Mouse (Mus musculus): ENCODE data around the gene Fut1. TPM values are rescaled to one million over a fixed set of nuclear protein-coding genes. Genes with fewer than 3 reads are reported as not detected.

Gene Fut1
- polyA plus RNA-seq (2012; rRNA removed): 0.17 and 0.24 TPM in 2 replicates

DNA sequence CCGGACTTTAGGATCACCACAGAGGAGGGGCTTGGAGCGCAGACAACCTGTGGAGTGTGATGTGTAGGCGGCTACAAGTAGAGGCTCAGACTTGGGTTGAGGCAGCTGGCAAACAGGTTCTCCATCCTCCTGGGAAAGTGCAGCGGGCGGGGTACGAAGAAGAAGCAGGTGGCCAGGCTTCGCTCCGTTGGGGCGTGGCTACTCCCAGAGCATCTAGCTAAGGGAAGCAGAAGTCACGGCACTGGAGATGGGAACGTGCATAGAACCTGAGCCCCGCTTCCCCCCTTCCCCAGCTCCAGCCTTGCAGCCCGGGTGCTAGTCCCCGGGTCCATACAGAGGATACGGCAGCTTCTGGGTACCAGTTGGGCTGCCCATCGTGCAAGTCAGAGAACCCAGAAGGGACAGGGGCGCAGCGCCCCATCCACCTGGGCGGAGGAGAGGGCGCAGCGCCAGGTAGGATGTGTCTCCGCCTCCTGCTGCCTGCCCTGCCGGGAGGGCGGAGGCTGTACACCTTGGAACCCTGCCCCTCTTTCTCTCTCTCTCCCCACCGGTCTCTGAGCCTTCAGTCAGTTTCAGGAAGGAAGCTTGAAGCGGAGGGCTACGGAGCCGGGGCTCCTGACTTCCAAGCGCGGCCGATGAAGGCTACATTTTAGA, at the start of gene Fut1:
Fut1 (plus strand) TSS at position 248 of the 654 bp plus-strand sequence.

DNA sequence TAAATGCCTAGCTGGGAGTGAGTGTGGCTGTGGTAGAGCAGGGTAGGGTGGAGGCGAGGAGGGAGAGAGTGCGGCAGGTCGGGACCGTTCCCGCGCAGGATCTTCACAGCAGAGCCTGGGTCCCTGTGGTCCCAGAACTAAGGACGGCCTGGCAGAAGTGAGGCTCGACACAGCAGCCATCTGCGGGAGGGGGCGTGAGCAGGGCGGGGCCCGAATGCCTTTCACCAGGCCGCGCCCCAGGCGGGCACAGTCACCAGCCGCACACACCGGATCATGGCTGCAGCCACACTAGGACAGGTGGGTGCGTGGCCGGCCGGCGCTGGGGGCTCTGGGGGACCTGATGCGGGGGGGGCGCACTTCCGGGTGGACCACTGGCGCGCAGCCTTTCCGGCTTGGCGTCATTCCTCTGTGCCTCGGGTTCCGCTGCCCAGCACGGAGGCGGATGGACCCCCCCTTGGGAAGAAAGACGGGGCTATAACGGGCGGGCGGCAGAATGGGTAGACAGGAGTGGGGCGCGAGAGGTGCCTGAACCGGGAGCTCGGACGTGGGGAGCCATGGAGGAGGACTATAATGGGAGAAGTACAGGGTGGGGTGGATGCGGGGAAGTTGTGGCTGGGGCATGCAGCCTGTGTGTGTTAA, 46.9 kb upstream of the Fut1 start, which contains the start of gene Bcat2:
Bcat2 (plus strand) TSS at position 51 of the 639 bp plus-strand sequence.

DNA sequence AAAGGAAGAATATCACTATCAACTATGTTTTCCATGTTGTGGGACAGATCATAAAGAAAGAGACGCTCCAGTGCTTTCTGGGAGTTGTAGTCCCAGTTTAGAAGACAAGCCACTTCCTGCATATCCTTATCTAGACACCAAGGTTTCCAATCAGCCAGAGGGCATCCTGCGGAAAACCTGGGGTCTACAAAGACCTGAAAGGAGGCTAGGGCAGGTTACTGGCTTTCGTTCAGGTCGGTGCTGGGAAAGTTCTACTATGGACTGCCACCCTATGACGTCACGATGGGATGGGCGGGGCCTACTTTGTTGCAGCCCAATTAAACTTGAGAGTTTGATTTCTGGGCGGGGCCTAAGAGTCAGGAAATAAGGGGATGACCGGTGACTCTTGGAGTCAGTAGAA, 4.4 kb downstream of the Fut1 start, which contains the start of gene Izumo1:
Izumo1 (plus strand) TSS at position 369 of the 400 bp plus-strand sequence.

DNA sequence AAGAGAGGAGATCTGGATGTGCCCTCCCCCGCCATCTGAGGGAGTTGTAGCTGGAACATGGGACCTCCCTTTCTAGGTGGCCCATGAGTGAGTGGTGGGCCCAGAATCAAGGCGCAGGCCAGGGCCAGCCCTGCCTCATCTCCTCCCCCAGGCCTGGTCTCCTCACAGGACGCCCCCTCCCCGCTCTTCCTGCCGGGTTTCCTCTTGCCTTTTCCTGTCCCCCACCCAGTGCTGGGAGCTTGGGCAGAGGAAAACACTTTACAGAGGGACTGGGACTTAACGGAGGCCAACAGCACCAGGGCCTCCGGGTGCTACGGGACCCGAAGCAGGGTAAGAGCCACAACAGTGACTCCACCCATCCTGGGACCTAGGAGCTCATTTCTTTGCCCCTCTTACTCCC, 10.2 kb downstream of the Fut1 start, which contains the start of gene Rasip1:
Rasip1 (plus strand) TSS at position 228 of the 400 bp plus-strand sequence.

DNA sequence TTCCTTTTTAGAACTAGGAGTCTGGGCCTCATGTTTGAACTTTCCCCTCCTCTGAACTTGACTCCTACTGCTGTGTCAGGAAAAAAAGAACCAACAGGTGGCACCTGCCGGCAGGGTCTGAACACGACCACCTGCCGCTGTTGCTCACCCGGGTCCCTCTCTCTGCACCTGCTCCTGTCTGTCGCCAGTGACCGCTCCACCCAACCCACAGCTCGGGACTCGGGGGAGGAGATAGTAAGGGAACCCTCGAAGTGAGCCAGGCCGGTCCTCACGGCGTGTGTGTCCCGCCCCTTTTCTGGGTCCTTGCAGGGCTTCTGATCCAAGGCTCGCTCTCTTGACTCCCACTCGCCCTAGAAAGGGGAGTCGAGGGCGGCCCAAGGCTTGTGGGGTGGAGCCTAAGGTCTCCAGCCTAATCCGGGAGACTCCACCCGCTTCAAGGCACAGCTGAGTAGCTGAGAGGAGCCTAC, 22.5 kb downstream of the Fut1 start, which contains the start of gene Mamstr:
Mamstr (plus strand) TSS at position 417 of the 467 bp plus-strand sequence.

DNA sequence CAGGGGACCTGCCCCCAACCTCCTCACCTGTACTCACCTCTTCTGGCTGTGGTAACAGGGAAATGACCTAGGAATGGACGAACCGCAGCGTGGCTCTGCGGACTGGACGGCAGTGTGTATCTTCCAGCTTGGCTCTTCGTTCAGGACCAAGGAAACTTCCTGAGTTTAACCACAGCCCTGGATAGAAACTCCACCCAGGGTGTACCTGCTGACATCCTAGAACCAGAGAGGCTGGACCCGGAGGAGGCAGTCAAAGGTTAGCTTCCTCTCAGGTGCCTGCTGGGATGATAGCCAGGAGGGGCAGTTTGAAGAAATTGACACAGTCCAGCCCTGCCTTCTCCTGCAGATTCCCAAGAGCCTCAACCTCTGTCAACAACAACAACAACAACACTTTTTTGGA, 49.1 kb downstream of the Fut1 start, which contains the start of gene Fut2:
Fut2 (minus strand) TSS at position 234 of the 400 bp plus-strand sequence.

Other genes with a start within 250 kb of the Fut1 start
- gene Lin7b, start 246.7 kb upstream of the Fut1 start, polyA plus RNA-seq (2012; rRNA removed): 0.12 and 0.20 TPM in 2 replicates
- 152 and 184 TPM in 2 replicates for gene Snrnp70, start 221.5 kb upstream of the Fut1 start, polyA plus RNA-seq (2012; rRNA removed)
- not detected in 2 replicates for gene Kcna7, start 211.6 kb upstream of the Fut1 start, polyA plus RNA-seq (2012; rRNA removed)
- gene Ntf5, start 203.6 kb upstream of the Fut1 start, polyA plus RNA-seq (2012; rRNA removed): 0.15 and 0.17 TPM in 2 replicates
- gene Lhb, start 196.5 kb upstream of the Fut1 start, polyA plus RNA-seq (2012; rRNA removed): not detected in 2 replicates
- gene Gys1, start 182.4 kb upstream of the Fut1 start, polyA plus RNA-seq (2012; rRNA removed): 7.5 and 9.9 TPM in 2 replicates
- gene Ruvbl2, start 179.2 kb upstream of the Fut1 start, polyA plus RNA-seq (2012; rRNA removed): 37.3 and 45.2 TPM in 2 replicates
- 1,700 and 2,007 TPM in 2 replicates for gene Ftl1, start 157.4 kb upstream of the Fut1 start, polyA plus RNA-seq (2012; rRNA removed)
- 47.6 and 49.6 TPM in 2 replicates for gene Bax, start 150.4 kb upstream of the Fut1 start, polyA plus RNA-seq (2012; rRNA removed)
- gene Tulp2, start 135.4 kb upstream of the Fut1 start, polyA plus RNA-seq (2012; rRNA removed): 0.12 and 0.15 TPM in 2 replicates
- gene Gm45808, start 130.5 kb upstream of the Fut1 start, polyA plus RNA-seq (2012; rRNA removed): 0.12 TPM in 1 of 2 replicates, not detected in the other
- gene Dhdh, start 128.5 kb upstream of the Fut1 start, polyA plus RNA-seq (2012; rRNA removed): 5.7 and 6.5 TPM in 2 replicates
- 75.2 and 76.4 TPM in 2 replicates for gene Nucb1, start 106.9 kb upstream of the Fut1 start, polyA plus RNA-seq (2012; rRNA removed)
- 79.7 and 101 TPM in 2 replicates for gene Ppp1r15a, start 91.0 kb upstream of the Fut1 start, polyA plus RNA-seq (2012; rRNA removed)
- gene Plekha4, start 91.0 kb upstream of the Fut1 start, polyA plus RNA-seq (2012; rRNA removed): 1.2 and 1.7 TPM in 2 replicates
- gene Hsd17b14, start 62.4 kb upstream of the Fut1 start, polyA plus RNA-seq (2012; rRNA removed): 0.78 and 1.3 TPM in 2 replicates
- 41.1 and 45.0 TPM in 2 replicates for gene Bcat2, start 47.1 kb upstream of the Fut1 start, polyA plus RNA-seq (2012; rRNA removed)
- 3.1 and 3.5 TPM in 2 replicates for gene Fgf21, start 1.8 kb upstream of the Fut1 start, polyA plus RNA-seq (2012; rRNA removed)
- 0.09 and 0.12 TPM in 2 replicates for gene Izumo1, start 4.5 kb downstream of the Fut1 start, polyA plus RNA-seq (2012; rRNA removed)
- 3.2 and 3.6 TPM in 2 replicates for gene Rasip1, start 10.2 kb downstream of the Fut1 start, polyA plus RNA-seq (2012; rRNA removed)
- gene Mamstr, start 22.7 kb downstream of the Fut1 start, polyA plus RNA-seq (2012; rRNA removed): 0.50 TPM in 2 replicates
- gene Fut2, start 49.1 kb downstream of the Fut1 start, polyA plus RNA-seq (2012; rRNA removed): 0.04 and 0.05 TPM in 2 replicates
- gene Ntn5, start 66.7 kb downstream of the Fut1 start, polyA plus RNA-seq (2012; rRNA removed): 0.01 and 0.04 TPM in 2 replicates
- gene Sec1, start 77.1 kb downstream of the Fut1 start, polyA plus RNA-seq (2012; rRNA removed): 0.01 and 0.02 TPM in 2 replicates
- 0.48 and 0.74 TPM in 2 replicates for gene Car11, start 82.6 kb downstream of the Fut1 start, polyA plus RNA-seq (2012; rRNA removed)
- 0.84 and 0.87 TPM in 2 replicates for gene Dbp, start 87.8 kb downstream of the Fut1 start, polyA plus RNA-seq (2012; rRNA removed)
- 485 and 498 TPM in 2 replicates for gene Rpl18, start 98.2 kb downstream of the Fut1 start, polyA plus RNA-seq (2012; rRNA removed)
- 9.6 and 10.4 TPM in 2 replicates for gene Sphk2, start 100.7 kb downstream of the Fut1 start, polyA plus RNA-seq (2012; rRNA removed)
- 0.14 and 0.16 TPM in 2 replicates for gene Fam83e, start 103.9 kb downstream of the Fut1 start, polyA plus RNA-seq (2012; rRNA removed)
- gene Spaca4, start 108.5 kb downstream of the Fut1 start, polyA plus RNA-seq (2012; rRNA removed): not detected in 2 replicates
- gene Lmtk3, start 166.4 kb downstream of the Fut1 start, polyA plus RNA-seq (2012; rRNA removed): 0.06 and 0.10 TPM in 2 replicates
- gene Sult2b1, start 167.4 kb downstream of the Fut1 start, polyA plus RNA-seq (2012; rRNA removed): 0.13 and 0.35 TPM in 2 replicates
- 15.6 and 16.9 TPM in 2 replicates for gene Cyth2, start 197.3 kb downstream of the Fut1 start, polyA plus RNA-seq (2012; rRNA removed)
- 0.07 and 0.11 TPM in 2 replicates for gene Kcnj14, start 207.5 kb downstream of the Fut1 start, polyA plus RNA-seq (2012; rRNA removed)
- 8.0 and 8.4 TPM in 2 replicates for gene Grwd1, start 213.7 kb downstream of the Fut1 start, polyA plus RNA-seq (2012; rRNA removed)

Data from liver, embryonic 18 days (tissue).